Comparison of ENCODE assay signal across 10 mouse cellular contexts in the genomic region with DNA sequence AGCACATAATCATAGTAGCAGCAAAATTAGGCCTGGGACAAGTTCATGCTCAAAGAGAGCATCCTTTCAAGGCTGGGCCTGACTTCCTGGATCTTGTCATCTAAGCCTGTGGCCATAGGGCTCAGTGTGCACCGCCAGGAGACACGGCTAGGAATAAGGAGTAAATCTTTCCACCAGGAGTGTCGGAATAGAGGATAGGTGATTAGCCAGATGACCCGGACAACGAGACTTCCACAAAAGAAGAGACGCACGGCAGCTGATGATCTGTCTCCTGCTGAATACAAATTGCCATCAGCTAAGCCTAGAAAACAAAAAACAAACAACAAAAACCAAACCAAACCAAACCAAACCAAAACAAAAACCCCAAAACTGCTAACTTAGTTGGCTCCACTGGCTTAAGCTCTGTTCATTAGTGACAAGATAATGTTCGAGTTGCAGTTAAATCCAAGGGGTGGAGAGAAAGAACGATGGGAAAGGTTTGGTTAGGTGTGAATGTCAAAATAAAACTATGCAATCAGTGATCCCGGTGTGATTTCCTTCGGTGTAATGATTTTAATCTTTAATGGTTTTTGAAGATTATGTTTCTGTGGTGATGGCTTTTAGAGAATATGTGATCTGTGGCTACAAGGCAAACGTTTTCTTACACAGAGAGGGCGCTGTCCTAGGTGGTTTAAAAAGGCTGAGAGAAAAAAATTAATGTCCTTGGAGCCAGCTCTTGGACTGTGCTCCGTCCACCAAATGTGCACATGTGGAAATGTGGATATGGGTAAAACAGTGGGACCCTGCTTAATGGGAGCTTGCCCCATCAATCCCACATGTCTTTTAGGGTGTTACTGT. TPM values are rescaled to one million over a fixed set of nuclear protein-coding genes. Genes with fewer than 3 reads are reported as not detected.
DNase-seq lines count a peak whose midpoint lies in the region; ATAC-seq and TF ChIP-seq lines count a peak whose summit lies in the region.
"Had no signal": no experiment of that assay in that cellular context is flagged by ENCODE, and none has a peak within 500 bp of the region (broad histone marks: within the 10 kb centered on the region; RNA-seq: fewer than 3 reads in every experiment).

No protein-coding gene starts in this region.

- H3K9me3 ChIP-seq in lung, postnatal 0 days (ENCODE audit: low read length) = no peaks in the 10 kb centered on the region
- H3K9me3 ChIP-seq: embryonic facial prominence, embryonic 15.5 days; hindbrain, embryonic 10.5 days had no signal

- intact Hi-C loops in left cerebral cortex, postnatal 10 days (cut with DNase I) = no loop called here

- TF ChIP-seq CTCF in lung, postnatal 0 days (IDR thresholded peaks at IDR 0.05) = no peak

- peak; percentile 4 for DNase-seq in adrenal gland, postnatal 14 days
- DNase-seq in adrenal gland, postnatal 10 days = no peak
- DNase-seq in layer of hippocampus, adult 8-10 months (ENCODE audit: low spot score in 2 of 2) = peak; percentile 3 to 14
- DNase-seq in layer of hippocampus, postnatal 36 days = no peak
- DNase-seq in c-Kit-negative CD71-positive TER-119-positive erythroid progenitor cells, embryonic 14.5 days (ENCODE audit: low read depth, low spot score) = peak; percentile 5
- DNase-seq in left cerebral cortex, postnatal 10 days (ENCODE audit: extremely low spot score in 1 of 2, low spot score in 2 of 2) = peak; percentile 8 to 21
- no peak for DNase-seq in lung, postnatal 0 days (ENCODE audit: low spot score)

- WGBS in lung, postnatal 0 days = 69% methylated on average over 14 of the region's 14 CpGs

- H3K4me2 ChIP-seq in lung, postnatal 0 days (replicated peaks; ENCODE audit: low read depth, low read length) = no peak overlapping the region
- H3K4me2 ChIP-seq: embryonic facial prominence, embryonic 15.5 days had no signal

- H3K27ac ChIP-seq in lung, postnatal 0 days (ENCODE audit: low read length) = no peak overlapping the region
- H3K27ac ChIP-seq: embryonic facial prominence, embryonic 15.5 days; hindbrain, embryonic 10.5 days had no signal

- H3K36me3 ChIP-seq in lung, postnatal 0 days (ENCODE audit: insufficient read depth, low read length) = no peaks in the 10 kb centered on the region
- H3K36me3 ChIP-seq: embryonic facial prominence, embryonic 15.5 days; hindbrain, embryonic 10.5 days had no signal

- H3K4me3 ChIP-seq in lung, postnatal 0 days (ENCODE audit: low read depth, low read length) = no peak overlapping the region
- H3K4me3 ChIP-seq: embryonic facial prominence, embryonic 15.5 days; hindbrain, embryonic 10.5 days had no signal

- no peaks in the 10 kb centered on the region for H3K27me3 ChIP-seq in lung, postnatal 0 days (replicated peaks; ENCODE audit: insufficient read depth, low read length)

- H3K9ac ChIP-seq in lung, postnatal 0 days (replicated peaks; ENCODE audit: low read depth) = no peak overlapping the region
- H3K9ac ChIP-seq: embryonic facial prominence, embryonic 15.5 days had no signal

- no peaks in the 10 kb centered on the region for H3K4me1 ChIP-seq in lung, postnatal 0 days (ENCODE audit: insufficient read depth, low read depth, low read length)
- H3K4me1 ChIP-seq: embryonic facial prominence, embryonic 15.5 days; hindbrain, embryonic 10.5 days had no signal

- no peak for TF ChIP-seq EP300 in lung, postnatal 0 days (IDR thresholded peaks at IDR 0.05)

- ATAC-seq in lung, postnatal 0 days = no peak
- no peak for ATAC-seq in megakaryocyte-erythroid progenitor cell, adult 5-6 weeks (replicated peaks; ENCODE audit: low FRiP score, low TSS enrichment, poor library complexity, severe bottlenecking)

RNA-seq across cellular contexts. Expression of a gene that starts 51.8 kb away (rescaled TPM):
- 36.6 and 38.2 TPM in 2 replicates for total RNA-seq in adrenal gland, postnatal 14 days (2021)
- total RNA-seq in adrenal gland, postnatal 10 days (2021) = 10 to 100 TPM; 32.9 to 48.1 TPM
- total RNA-seq in layer of hippocampus, adult 8-10 months (2022) = 10 to 100 TPM; 11.9 to 17.5 (median 12.8) TPM
- 10 to 100 TPM; 16.5 to 17.4 TPM for total RNA-seq in layer of hippocampus, postnatal 36 days (2021)
- total RNA-seq in left cerebral cortex, postnatal 10 days (2021) = 10 to 100 TPM; 18.8 to 19.7 TPM
- polyA plus RNA-seq in lung, postnatal 0 days (2015; fragmentation: Nextera tagmentation; extraction: Ambion mirVana) = 22.5 and 25.3 TPM in 2 replicates
- total RNA-seq in megakaryocyte-erythroid progenitor cell, adult 5-6 weeks (2014; fragmentation: Nextera tagmentation) = 284 and 385 TPM in 2 replicates
- 203 and 340 TPM in 2 replicates for total RNA-seq in megakaryocyte-erythroid progenitor cell, adult 5-6 weeks (2017)

Comparison
In these comparisons a context has a peak if more than half of its experiments do, and no peak if none do; other contexts are left out.
1. DNase-seq: peak in adrenal gland, postnatal 14 days (single experiment), layer of hippocampus, adult 8-10 months (2 of 2), c-Kit-negative CD71-positive TER-119-positive erythroid progenitor cells, embryonic 14.5 days (single experiment) and left cerebral cortex, postnatal 10 days (2 of 2); none in adrenal gland, postnatal 10 days (single experiment), layer of hippocampus, postnatal 36 days (0 of 2) and lung, postnatal 0 days (single experiment).